Mouse (Mus musculus) forebrain, embryonic 16.5 days (tissue): ENCODE results near the gene Ces1h. TPM values are rescaled to one million over a fixed set of nuclear protein-coding genes. Genes with fewer than 3 reads are reported as not detected.

Experiments
- ATAC-seq: fragments of 200-750 bp; cut with Nextera tagmentation; 2 replicates; pipeline ENCODE4 v1.8.0; 2017; ENCODE audit warnings: mild to moderate bottlenecking, moderate library complexity
- H3K27ac ChIP-seq: fragments of 300-500 bp; sonication (generic); 2 replicates; pipeline ENCODE4 v1.5.1; 2014; ENCODE audit warnings: low read length, control low read depth
- H3K27me3 ChIP-seq: fragments of 300-500 bp; sonication (generic); replicated peaks from 2 replicates; pipeline ENCODE4 v1.6.1; 2014; ENCODE audit warnings: low read length; ENCODE audit not compliant: control insufficient read depth, insufficient read depth
- H3K36me3 ChIP-seq: fragments of 300-500 bp; sonication (generic); 2 replicates; pipeline ENCODE4 v1.6.1; 2014; ENCODE audit not compliant: control insufficient read depth, insufficient read depth
- H3K4me1 ChIP-seq: fragments of 300-500 bp; sonication (generic); replicated peaks from 2 replicates; pipeline ENCODE4 v1.6.1; 2014; ENCODE audit warnings: low read length; ENCODE audit not compliant: control insufficient read depth, insufficient read depth
- H3K4me2 ChIP-seq: fragments of 300-500 bp; sonication (generic); 2 replicates; pipeline ENCODE4 v1.6.1; 2014; ENCODE audit warnings: mild to moderate bottlenecking, low read length, control low read depth
- H3K4me3 ChIP-seq: fragments of 300-500 bp; sonication (generic); replicated peaks from 2 replicates; pipeline ENCODE4 v1.5.1; 2014; ENCODE audit warnings: mild to moderate bottlenecking, low read length, control low read depth
- H3K9ac ChIP-seq: fragments of 300-500 bp; sonication (generic); replicated peaks from 2 replicates; pipeline ENCODE4 v1.6.1; 2014; ENCODE audit warnings: low read depth, low read length, control low read depth
- H3K9me3 ChIP-seq: fragments of 300-500 bp; sonication (generic); 2 replicates; pipeline ENCODE4 v1.6.1; 2016; ENCODE audit warnings: low read length; ENCODE audit not compliant: control insufficient read depth
- WGBS: fragments of 180-500 bp; shearing (Covaris S2); extraction: QIAGEN DNeasy Blood & Tissue Kit; methylation state at CpG from one replicate; pipeline ENCODE4 v1.1.7; 2014; 5-methylcytosine and 5-hydroxymethylcytosine counted together
- polyA plus RNA-seq: library from polyadenylated mRNA; unstranded; fragments of >200 nt; fragmentation: Nextera tagmentation; extraction: Ambion mirVana; gene quantifications from 2 replicates; pipeline ENCODE4 v1.2.1, GENCODE M21; 2015

The Ces1h gene
- polyA plus RNA-seq, 1 experiment from 2014 or later, result not detected

DNA sequence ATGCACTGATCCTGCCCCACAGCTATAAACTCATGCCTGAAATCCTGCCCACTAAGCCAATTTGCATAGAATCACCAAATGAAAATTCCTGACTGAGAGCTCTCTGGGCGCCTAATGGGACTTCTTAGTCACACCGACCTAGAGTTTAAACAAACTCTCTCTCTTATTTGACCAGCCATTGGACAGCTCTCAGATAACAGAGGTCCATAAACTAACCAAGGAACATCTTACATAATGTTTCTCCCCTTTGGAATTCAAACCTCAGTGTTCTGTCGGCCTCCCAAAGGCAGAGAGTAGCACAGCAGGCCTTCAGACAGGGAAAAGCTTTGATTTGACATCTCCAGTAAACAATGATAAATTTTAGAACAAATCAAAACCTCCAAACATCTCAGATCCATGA, 42.3 kb downstream of the Ces1h start, which contains the start of gene Ces1g:
Ces1g (minus strand) TSS at position 102 of the 400 bp plus-strand sequence.
- 66% methylated on average over 3 of the region's 3 CpGs for WGBS
- Histone ChIP-seq H3K27me3 (no peaks in the 10 kb centered on the region), H3K27ac (no peak within 1 kb of the TSS), H3K36me3 (no peaks in the 10 kb centered on the region), H3K4me2 (no peak within 1 kb of the TSS), H3K9ac (no peak within 1 kb of the TSS), H3K9me3 (no peaks in the 10 kb centered on the region), H3K4me3 (no peak within 1 kb of the TSS), H3K4me1 (no peaks in the 10 kb centered on the region)
- ATAC-seq, result no peak

- 91% methylated on average over 1 of the region's 1 CpGs for WGBS
- Histone ChIP-seq H3K27me3 (no peaks in the 10 kb centered on the region), H3K9ac (no peak overlapping the region), H3K9me3 (no peaks in the 10 kb centered on the region), H3K36me3 (no peaks in the 10 kb centered on the region), H3K27ac (no peak overlapping the region), H3K4me1 (no peaks in the 10 kb centered on the region), H3K4me3 (no peak overlapping the region), H3K4me2 (no peak overlapping the region)
- ATAC-seq, result no peak
These were observed 46.8 kb downstream of the Ces1h start for GRCm38 (mm10) chr8:93332703-93333102.

GRCm38 (mm10) chr8:93331151-93331550, 48.4 kb downstream of the Ces1h start:
- no peak overlapping the region for H3K4me2 ChIP-seq
- H3K4me1 ChIP-seq, result no peaks in the 10 kb centered on the region
- no peaks in the 10 kb centered on the region for H3K27me3 ChIP-seq
- H3K4me3 ChIP-seq, result no peak overlapping the region
- H3K27ac ChIP-seq, result no peak overlapping the region
- no peak overlapping the region for H3K9ac ChIP-seq
- ATAC-seq, result no peak
- WGBS, result 86% methylated on average over 2 of the region's 2 CpGs
- no peaks in the 10 kb centered on the region for H3K36me3 ChIP-seq
- H3K9me3 ChIP-seq, result no peaks in the 10 kb centered on the region

DNA sequence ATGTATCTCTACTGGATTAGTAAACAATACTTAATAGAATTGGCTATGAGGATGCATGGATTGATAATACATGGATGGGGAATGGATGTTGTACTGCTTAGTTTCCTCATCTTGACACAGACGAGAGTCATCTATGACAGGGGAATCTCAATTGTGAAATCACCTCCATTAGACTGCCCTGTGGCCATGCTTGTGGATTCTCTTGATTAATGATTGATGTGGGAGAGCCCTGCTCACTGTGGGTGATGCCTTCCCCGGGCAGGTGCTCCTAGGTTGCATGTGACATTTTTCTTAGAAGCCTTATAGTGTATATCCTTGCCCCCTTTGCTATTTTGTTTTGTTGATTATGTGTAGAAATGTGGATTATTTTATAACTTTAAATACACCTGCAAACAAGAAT, 54.4 kb downstream of the Ces1h start:
- 91% methylated on average over 2 of the region's 2 CpGs for WGBS

GRCm38 (mm10) chr8:93317031-93317430, 62.5 kb downstream of the Ces1h start:
- no peaks in the 10 kb centered on the region for H3K9me3 ChIP-seq
- no peaks in the 10 kb centered on the region for H3K4me1 ChIP-seq
- no peak overlapping the region for H3K4me2 ChIP-seq
- H3K27ac ChIP-seq, result no peak overlapping the region
- no peaks in the 10 kb centered on the region for H3K27me3 ChIP-seq
- H3K9ac ChIP-seq, result no peak overlapping the region
- ATAC-seq, result no peak
- H3K36me3 ChIP-seq, result no peaks in the 10 kb centered on the region
- WGBS, result 74% methylated on average over 2 of the region's 2 CpGs
- no peak overlapping the region for H3K4me3 ChIP-seq

More for the DNA sequence above, 54.4 kb downstream of the Ces1h start:
- Histone ChIP-seq H3K4me3 (no peak overlapping the region), H3K4me2 (no peak overlapping the region), H3K4me1 (no peaks in the 10 kb centered on the region), H3K27me3 (no peaks in the 10 kb centered on the region), H3K36me3 (no peaks in the 10 kb centered on the region), H3K9ac (no peak overlapping the region), H3K9me3 (no peaks in the 10 kb centered on the region), H3K27ac (no peak overlapping the region)
- no peak for ATAC-seq

GRCm38 (mm10) chr8:93315557-93315956, 64.0 kb downstream of the Ces1h start:
- Histone ChIP-seq H3K9me3 (no peaks in the 10 kb centered on the region), H3K36me3 (no peaks in the 10 kb centered on the region), H3K9ac (no peak overlapping the region), H3K27ac (no peak overlapping the region), H3K4me2 (no peak overlapping the region), H3K4me3 (no peak overlapping the region), H3K27me3 (no peaks in the 10 kb centered on the region), H3K4me1 (no peaks in the 10 kb centered on the region)
- ATAC-seq, result no peak
- WGBS, result 81% methylated on average over 2 of the region's 2 CpGs

Other genes with a start within 250 kb of the Ces1h start
- gene Ces1c, start 248.4 kb downstream of the Ces1h start, polyA plus RNA-seq, result not detected in 2 replicates
- 0.22 and 0.40 TPM in 2 replicates for gene Ces1d, start 181.9 kb downstream of the Ces1h start, polyA plus RNA-seq
- gene Ces1e, start 150.1 kb downstream of the Ces1h start, polyA plus RNA-seq, result not detected in 2 replicates
- not detected in 2 replicates for gene Ces1f, start 100.0 kb downstream of the Ces1h start, polyA plus RNA-seq
- gene Ces1g, start 42.4 kb downstream of the Ces1h start, polyA plus RNA-seq, result not detected in 2 replicates
- gene Ces5a, start 156.1 kb upstream of the Ces1h start, polyA plus RNA-seq, result 0.75 and 0.88 TPM in 2 replicates